Mouse (Mus musculus): ENCODE results near the gene Lbh. TPM values are rescaled to one million over a fixed set of nuclear protein-coding genes. Genes with fewer than 3 reads are reported as not detected.

Gene Lbh
- total and polyA plus RNA-seq, 2 experiments from 2014 or later = 4.6 to 79.4 TPM

DNA sequence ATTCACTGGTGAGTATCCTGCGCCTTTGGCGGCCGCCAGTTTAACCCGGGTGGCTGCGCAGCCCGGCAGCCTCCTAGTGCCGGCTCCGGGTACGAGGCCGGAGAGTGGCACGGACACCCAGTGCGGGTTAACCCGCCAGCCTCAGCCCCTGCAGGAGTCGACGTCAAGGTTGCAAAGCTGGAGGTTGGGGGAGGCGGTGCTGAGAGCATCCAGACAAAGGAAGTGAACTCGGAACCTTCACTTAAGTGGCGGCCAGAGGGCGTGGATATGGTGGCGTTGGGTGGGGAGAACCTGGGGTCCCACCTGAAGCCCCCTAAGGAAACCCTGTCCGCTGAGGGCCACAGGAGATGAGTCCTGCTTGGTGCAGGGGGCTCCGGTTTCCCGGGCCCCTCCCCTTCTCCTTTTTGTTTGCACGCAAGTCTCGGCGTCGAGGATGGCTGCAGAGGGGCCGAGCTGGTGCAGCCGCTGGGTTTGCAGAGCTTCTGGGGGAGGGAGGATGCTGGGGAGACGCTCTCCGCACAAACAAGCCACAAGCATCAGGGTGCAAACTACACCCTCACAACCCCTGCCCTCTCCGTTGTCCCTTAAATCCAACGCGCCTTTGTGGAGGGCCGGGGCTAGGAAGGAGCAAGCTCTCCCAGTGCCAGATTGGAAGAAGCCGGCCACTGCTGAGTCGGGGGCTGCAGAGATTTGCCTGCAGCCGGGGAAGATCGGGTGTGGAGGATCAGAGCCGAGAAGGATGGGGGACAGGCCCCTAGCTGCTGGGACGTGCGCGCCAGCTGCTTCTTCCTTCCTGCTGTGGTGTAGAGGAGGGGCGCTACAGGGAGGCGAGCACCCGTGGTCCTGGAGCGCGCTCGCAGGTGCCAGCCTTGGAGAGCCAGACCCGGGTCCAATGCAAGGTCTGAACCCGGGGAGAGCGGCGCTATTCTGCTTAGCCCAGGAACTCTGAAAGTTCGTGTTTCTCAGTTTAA, 751 bp downstream of the Lbh start:
- H3K27ac ChIP-seq = peak overlapping the region; percentile 95
- peak; percentile 68 for ATAC-seq
- H3K4me3 ChIP-seq (ENCODE audit: low read length) = peak overlapping the region; percentile 57
- peak; percentile 23 for TF ChIP-seq CTCF (IDR thresholded peaks at IDR 0.05; ENCODE audit: low read depth)
- peaks cover 19% of the 10 kb centered on the region; the same call in 1 of the 2 replicates for H3K4me1 ChIP-seq (ENCODE audit: insufficient read depth, low read length)
- DNase-seq (ENCODE audit: low spot score) = peak; percentile 80
- H3K4me2 ChIP-seq (ENCODE audit: low read depth, low read length) = peak overlapping the region; percentile 64
- no peaks in the 10 kb centered on the region for H3K27me3 ChIP-seq (ENCODE audit: insufficient read depth, low read length)
- under 1% methylated on average over 52 of the region's 54 CpGs for WGBS
- H3K36me3 ChIP-seq (ENCODE audit: insufficient read depth, low read length) = no peaks in the 10 kb centered on the region; the same call in 1 of the 2 replicates
- H3K9ac ChIP-seq (replicated peaks; ENCODE audit: low read length) = peak overlapping the region; percentile 83
- H3K9me3 ChIP-seq (ENCODE audit: low read length) = no peaks in the 10 kb centered on the region

DNA sequence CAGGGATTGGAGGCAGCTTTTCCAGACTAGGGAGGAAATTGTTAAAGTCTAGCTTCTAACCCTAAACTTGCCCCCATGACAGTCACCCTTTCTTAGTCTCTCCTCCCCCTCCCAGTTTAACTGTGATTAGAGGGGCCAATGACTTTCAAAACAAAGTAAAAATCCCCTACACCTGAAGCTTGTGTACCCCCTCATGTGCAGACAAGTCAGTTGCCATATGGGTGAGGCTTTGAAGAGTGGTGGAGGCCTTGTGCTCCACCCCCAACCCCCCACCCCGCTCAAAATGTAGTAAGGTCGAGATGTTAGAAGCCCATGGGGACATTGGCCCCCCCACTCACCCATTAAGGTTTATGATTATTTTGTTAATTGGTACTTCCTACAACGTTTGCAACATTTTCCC, 1.5 kb downstream of the Lbh start:
- H3K4me2 ChIP-seq (ENCODE audit: low read depth, low read length) = peak overlapping the region; percentile 64
- 4% methylated on average over 3 of the region's 3 CpGs for WGBS
- peak overlapping the region; percentile 57 for H3K4me3 ChIP-seq (ENCODE audit: low read length)
- H3K27ac ChIP-seq = peak overlapping the region; percentile 95
- peak overlapping the region; percentile 83 for H3K9ac ChIP-seq (replicated peaks; ENCODE audit: low read length)
- H3K9me3 ChIP-seq (ENCODE audit: low read length) = no peaks in the 10 kb centered on the region
- TF ChIP-seq CTCF (IDR thresholded peaks at IDR 0.05; ENCODE audit: low read depth) = no peak
- no peak for ATAC-seq
- DNase-seq (ENCODE audit: low spot score) = no peak
- no peaks in the 10 kb centered on the region; the same call in 1 of the 2 replicates for H3K36me3 ChIP-seq (ENCODE audit: insufficient read depth, low read length)
- H3K27me3 ChIP-seq (ENCODE audit: insufficient read depth, low read length) = no peaks in the 10 kb centered on the region
- H3K4me1 ChIP-seq (ENCODE audit: insufficient read depth, low read length) = peaks cover 25% of the 10 kb centered on the region; the same call in 1 of the 2 replicates

DNA sequence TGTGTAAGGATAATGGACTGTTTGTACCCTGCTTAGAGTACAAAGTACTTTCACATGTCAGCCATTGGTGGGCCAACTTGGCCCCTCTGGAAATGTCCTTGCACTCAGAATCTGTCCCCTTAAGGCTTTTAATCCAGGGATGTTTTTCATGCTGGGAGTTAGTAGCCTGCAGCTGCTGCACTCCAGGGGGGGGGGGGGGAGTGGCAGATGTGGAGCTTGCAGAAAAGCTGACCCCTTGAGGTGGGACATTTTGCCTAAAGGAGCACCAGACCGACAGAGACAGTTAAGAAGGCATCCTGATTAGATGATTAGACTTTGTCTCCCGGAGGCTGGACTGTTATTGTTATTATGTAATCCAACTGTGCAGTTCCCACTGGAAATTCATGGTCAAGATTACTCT, 2.3 kb downstream of the Lbh start:
- Histone ChIP-seq H3K4me2 (ENCODE audit: low read depth, low read length) (peak overlapping the region; percentile 64), H3K4me3 (ENCODE audit: low read length) (peak overlapping the region; percentile 18), H3K9me3 (ENCODE audit: low read length) (no peaks in the 10 kb centered on the region), H3K27ac (no peak overlapping the region), H3K27me3 (ENCODE audit: insufficient read depth, low read length) (no peaks in the 10 kb centered on the region), H3K36me3 (ENCODE audit: insufficient read depth, low read length) (no peaks in the 10 kb centered on the region; the same call in 1 of the 2 replicates), H3K9ac (replicated peaks; ENCODE audit: low read length) (no peak overlapping the region), H3K4me1 (ENCODE audit: insufficient read depth, low read length) (peaks cover 31% of the 10 kb centered on the region; the same call in 1 of the 2 replicates)
- DNase-seq (ENCODE audit: low spot score) (no peak), ATAC-seq (no peak)
- TF ChIP-seq CTCF (IDR thresholded peaks at IDR 0.05; ENCODE audit: low read depth) = no peak
- 7% methylated on average over 2 of the region's 2 CpGs for WGBS

DNA sequence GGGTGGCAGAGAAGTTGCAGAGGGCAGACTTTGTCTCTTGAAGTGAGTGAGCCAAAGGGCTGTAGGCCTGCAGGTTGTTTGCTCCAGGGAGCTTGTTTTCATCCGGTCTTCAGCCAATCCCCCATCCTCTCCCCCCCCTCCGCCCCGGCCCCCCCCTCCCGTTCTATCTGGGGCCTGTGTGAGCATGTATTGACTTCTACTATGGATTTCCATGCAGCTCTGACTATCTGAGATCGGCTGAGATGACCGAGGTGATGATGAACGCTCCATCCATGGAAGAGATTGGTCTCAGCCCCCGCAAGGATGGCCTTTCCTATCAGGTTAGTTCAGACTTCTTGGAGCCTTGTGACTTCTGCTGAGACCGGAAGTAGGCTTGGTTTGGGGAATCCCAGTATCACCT, 2.9 kb downstream of the Lbh start:
- Histone ChIP-seq H3K4me3 (ENCODE audit: low read length) (peak overlapping the region; percentile 18; the same call in 1 of the 2 replicates), H3K9me3 (ENCODE audit: low read length) (no peaks in the 10 kb centered on the region), H3K36me3 (ENCODE audit: insufficient read depth, low read length) (no peaks in the 10 kb centered on the region; the same call in 1 of the 2 replicates), H3K4me2 (ENCODE audit: low read depth, low read length) (peak overlapping the region; percentile 64), H3K9ac (replicated peaks; ENCODE audit: low read length) (no peak overlapping the region), H3K4me1 (ENCODE audit: insufficient read depth, low read length) (peaks cover 36% of the 10 kb centered on the region; the same call in 1 of the 2 replicates), H3K27me3 (ENCODE audit: insufficient read depth, low read length) (no peaks in the 10 kb centered on the region), H3K27ac (no peak overlapping the region)
- 59% methylated on average over 9 of the region's 9 CpGs for WGBS
- ATAC-seq (no peak), DNase-seq (ENCODE audit: low spot score) (no peak)
- TF ChIP-seq CTCF (IDR thresholded peaks at IDR 0.05; ENCODE audit: low read depth) = no peak

DNA sequence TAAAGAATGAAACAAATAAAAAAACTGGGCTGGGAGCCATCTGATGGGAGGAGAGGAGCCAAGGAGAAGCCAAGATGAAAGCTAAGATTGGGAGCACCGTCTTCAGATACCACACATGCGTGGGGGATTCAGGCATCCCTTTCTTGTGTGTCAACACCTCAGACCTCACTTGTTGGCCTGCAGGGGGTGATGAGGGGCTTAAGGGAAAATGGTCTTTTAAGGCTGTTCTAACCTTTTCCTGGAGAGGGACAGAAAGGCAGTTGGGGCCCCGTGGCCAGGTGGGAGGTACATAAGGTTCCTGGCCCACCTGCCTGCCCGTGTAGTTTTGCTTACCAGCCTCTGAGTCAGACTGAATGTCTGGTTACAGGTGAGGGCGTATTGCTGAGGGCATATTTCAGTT, 4.1 kb downstream of the Lbh start:
- Histone ChIP-seq H3K9ac (replicated peaks; ENCODE audit: low read length) (no peak overlapping the region), H3K9me3 (ENCODE audit: low read length) (no peaks in the 10 kb centered on the region), H3K4me2 (ENCODE audit: low read depth, low read length) (0 out of 2 replicates have a peak overlapping the region, but pooled peaks have one; percentile 5), H3K27me3 (ENCODE audit: insufficient read depth, low read length) (no peaks in the 10 kb centered on the region), H3K36me3 (ENCODE audit: insufficient read depth, low read length) (peaks cover 7% of the 10 kb centered on the region; the same call in 1 of the 2 replicates), H3K4me3 (ENCODE audit: low read length) (no peak overlapping the region), H3K4me1 (ENCODE audit: insufficient read depth, low read length) (peaks cover 45% of the 10 kb centered on the region; the same call in 1 of the 2 replicates), H3K27ac (no peak overlapping the region)
- DNase-seq (ENCODE audit: low spot score) (no peak), ATAC-seq (no peak)
- TF ChIP-seq CTCF (IDR thresholded peaks at IDR 0.05; ENCODE audit: low read depth) = 0 out of 2 replicates have a peak, but pooled peaks have one; percentile 13
- WGBS = 76% methylated on average over 5 of the region's 5 CpGs

DNA sequence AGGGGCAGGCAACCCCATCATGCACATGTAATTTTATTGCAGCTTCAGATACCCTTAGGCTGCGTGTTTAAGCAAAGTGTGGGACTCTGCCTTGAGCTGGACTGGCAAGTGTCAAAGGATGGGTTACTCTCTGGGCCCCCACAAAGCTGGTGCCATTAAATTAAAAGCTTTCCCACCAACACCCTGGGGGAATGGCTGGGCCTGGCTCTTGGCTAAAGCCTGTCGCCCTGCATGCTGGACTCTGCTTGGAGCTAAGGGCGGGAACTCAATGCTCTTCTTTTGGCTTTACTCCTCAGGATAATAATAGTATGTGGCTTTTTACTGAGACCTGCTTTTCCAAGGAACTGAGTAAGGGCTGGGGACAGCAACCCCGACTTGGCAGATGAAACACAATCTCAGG, 5.2 kb downstream of the Lbh start:
- Histone ChIP-seq H3K27ac (0 out of 2 replicates have a peak overlapping the region, but pooled peaks have one; percentile 15), H3K27me3 (ENCODE audit: insufficient read depth, low read length) (no peaks in the 10 kb centered on the region), H3K4me3 (ENCODE audit: low read length) (no peak overlapping the region), H3K9me3 (ENCODE audit: low read length) (no peaks in the 10 kb centered on the region), H3K9ac (replicated peaks; ENCODE audit: low read length) (no peak overlapping the region), H3K4me1 (ENCODE audit: insufficient read depth, low read length) (peaks cover 45% of the 10 kb centered on the region; the same call in 1 of the 2 replicates), H3K36me3 (ENCODE audit: insufficient read depth, low read length) (peaks cover 7% of the 10 kb centered on the region; the same call in 1 of the 2 replicates), H3K4me2 (ENCODE audit: low read depth, low read length) (no peak overlapping the region)
- DNase-seq (ENCODE audit: low spot score) (no peak), ATAC-seq (no peak)
- 86% methylated on average over 4 of the region's 4 CpGs for WGBS
- TF ChIP-seq CTCF (IDR thresholded peaks at IDR 0.05; ENCODE audit: low read depth) = no peak

Data from hindbrain, postnatal 0 days (tissue).